Mouse (Mus musculus) c-Kit-negative CD71-positive TER-119-positive erythroid progenitor cells, embryonic 14.5 days (primary cell): ENCODE results near the gene Pacsin2.
"Not testable (repeated sequence)": the region's sequence is repeated elsewhere in the genome, so short reads cannot be mapped to it uniquely, and the experiment has no call there.

Experiments
- DNase-seq: peaks from one replicate; pipeline ENCODE4 v3.0.0-alpha.2; 2013; ENCODE audit warnings: low read depth, low spot score

Pacsin2 gene

GRCm38 (mm10) chr15:83464083-83464904 lies at the start of gene Pacsin2:
Gene Pacsin2 (minus strand): TSS chr15:83464606.
- peak; percentile 97 for DNase-seq

- DNase-seq = no peak
Observed at GRCm38 (mm10) chr15:83512489-83513281, 48.3 kb upstream of the Pacsin2 start.

- peak; percentile 73 for DNase-seq
Observed at GRCm38 (mm10) chr15:83510805-83511405, 46.5 kb upstream of the Pacsin2 start, which contains the start of gene Ttll1. Gene Ttll1 (minus strand): TSS chr15:83510893.

GRCm38 (mm10) chr15:83509950-83510804 lies 45.8 kb upstream of the Pacsin2 start:
- no peak for DNase-seq

GRCm38 (mm10) chr15:83501483-83501882 lies 37.1 kb upstream of the Pacsin2 start:
- not testable (repeated sequence) for DNase-seq

- peak; percentile 52 for DNase-seq
Observed at GRCm38 (mm10) chr15:83500352-83500751, 35.9 kb upstream of the Pacsin2 start.

GRCm38 (mm10) chr15:83499211-83499755 lies 34.9 kb upstream of the Pacsin2 start:
- no peak for DNase-seq

GRCm38 (mm10) chr15:83497299-83497698 lies 32.9 kb upstream of the Pacsin2 start:
- DNase-seq = no peak

GRCm38 (mm10) chr15:83495787-83496367 lies 31.5 kb upstream of the Pacsin2 start:
- DNase-seq = no peak

GRCm38 (mm10) chr15:83495195-83495594 lies 30.8 kb upstream of the Pacsin2 start:
- DNase-seq = no peak

GRCm38 (mm10) chr15:83494572-83494920 lies 30.1 kb upstream of the Pacsin2 start:
- DNase-seq = no peak

- DNase-seq = no peak
Observed at GRCm38 (mm10) chr15:83493856-83494571, 29.6 kb upstream of the Pacsin2 start.

- DNase-seq = no peak
Observed at GRCm38 (mm10) chr15:83491891-83492290, 27.5 kb upstream of the Pacsin2 start.

GRCm38 (mm10) chr15:83489471-83489870 lies 25.1 kb upstream of the Pacsin2 start:
- no peak for DNase-seq

GRCm38 (mm10) chr15:83487477-83488115 lies 23.2 kb upstream of the Pacsin2 start:
- no peak for DNase-seq

- no peak for DNase-seq
Observed at GRCm38 (mm10) chr15:83484311-83484710, 19.9 kb upstream of the Pacsin2 start.

GRCm38 (mm10) chr15:83483482-83483881 lies 19.1 kb upstream of the Pacsin2 start:
- DNase-seq = no peak

- DNase-seq = no peak
Observed at GRCm38 (mm10) chr15:83482645-83483224, 18.3 kb upstream of the Pacsin2 start.

- DNase-seq = no peak
Observed at GRCm38 (mm10) chr15:83481236-83481780, 16.9 kb upstream of the Pacsin2 start.
